Mouse (Mus musculus) megakaryocyte progenitor cell, adult 5-6 weeks (primary cell): ENCODE results near the gene Fam20b. TPM values are rescaled to one million over a fixed set of nuclear protein-coding genes. Genes with fewer than 3 reads are reported as not detected.

ENCODE experiments used
- ATAC-seq: replicated peaks from 2 replicates; pipeline ENCODE4 v1.8.0; 2016; ENCODE audit warnings: mild to moderate bottlenecking, moderate TSS enrichment, inconsistent platforms; ENCODE audit not compliant: poor library complexity
- total RNA-seq, 2 experiments: library from RNA; stranded (forward) in 1 of 2; stranded (reverse) in 1 of 2; fragments of 157-497, 149-512 nt in 1 of 2; fragments of 200-1000 nt in 1 of 2; gene quantifications; 2 replicates each; pipeline versions ENCODE4 v1.2.3 to v1.2.4; 2015 to 2017

Fam20b gene
- total RNA-seq, 2 experiments from 2014 or later: 18.5 to 49.1 TPM

- ATAC-seq: peak; percentile 22
Measured at GRCm38 (mm10) chr1:156673476-156674194, 45.3 kb downstream of the Fam20b start.

DNA sequence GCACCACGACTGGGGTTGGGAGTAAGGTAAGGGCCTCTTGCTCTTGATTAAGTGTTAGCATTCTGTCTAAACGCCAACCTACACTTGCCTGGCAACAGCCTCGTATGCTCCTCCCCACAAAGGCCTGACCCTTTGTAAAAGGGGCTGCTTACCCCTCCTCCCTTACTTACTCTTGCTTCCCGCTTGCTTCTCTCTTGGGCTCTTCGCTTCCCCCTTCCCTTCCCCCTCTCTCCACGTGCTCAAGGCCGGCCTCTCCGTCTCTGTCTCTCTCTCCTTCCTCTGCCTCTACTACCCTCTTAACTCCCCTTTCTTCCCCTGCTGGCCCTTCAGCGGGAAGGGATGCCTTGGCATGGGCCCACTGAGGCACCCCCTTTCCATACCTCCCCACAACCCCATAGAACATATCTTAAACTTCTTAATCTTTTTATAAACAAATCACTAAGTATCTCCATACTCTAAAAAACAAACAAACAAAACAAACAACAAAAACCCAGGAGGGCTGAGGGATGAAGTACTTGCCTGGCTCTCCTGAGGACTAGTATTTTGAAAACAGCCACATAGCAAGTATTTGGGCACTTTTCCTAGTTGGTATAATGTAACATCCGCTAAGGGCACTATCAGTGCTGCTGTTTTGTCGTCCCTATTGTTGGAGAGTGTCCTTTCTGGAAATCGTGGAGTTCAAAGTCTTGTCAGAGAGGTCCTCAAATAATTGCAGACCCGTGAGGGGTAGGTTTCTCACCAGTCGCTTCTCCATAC is 46.0 kb downstream of the Fam20b start:
- ATAC-seq: peak; percentile 39

DNA sequence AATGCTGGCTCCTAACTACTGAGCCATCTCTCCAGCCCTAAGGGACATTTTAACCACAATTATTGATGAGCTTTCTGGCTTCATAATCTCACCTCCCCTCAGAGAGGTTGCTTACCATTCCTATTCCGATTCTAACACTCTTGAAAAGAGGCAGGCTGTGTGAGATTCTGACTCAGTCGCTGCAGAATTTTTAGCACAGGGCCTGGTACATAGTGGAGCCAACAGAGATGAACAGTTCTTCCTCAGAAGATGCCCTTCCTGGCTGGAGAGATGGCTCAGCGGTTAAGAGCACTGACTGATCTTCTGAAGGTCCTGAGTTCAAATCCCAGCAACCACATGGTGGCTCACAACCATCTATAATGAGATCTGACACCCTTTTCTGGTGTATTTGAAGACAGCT is 47.0 kb downstream of the Fam20b start:
- ATAC-seq: no peak

GRCm38 (mm10) chr1:156669208-156669983 is 49.5 kb downstream of the Fam20b start:
- ATAC-seq: no peak

GRCm38 (mm10) chr1:156668602-156669001 is 50.3 kb downstream of the Fam20b start:
- no peak for ATAC-seq

DNA sequence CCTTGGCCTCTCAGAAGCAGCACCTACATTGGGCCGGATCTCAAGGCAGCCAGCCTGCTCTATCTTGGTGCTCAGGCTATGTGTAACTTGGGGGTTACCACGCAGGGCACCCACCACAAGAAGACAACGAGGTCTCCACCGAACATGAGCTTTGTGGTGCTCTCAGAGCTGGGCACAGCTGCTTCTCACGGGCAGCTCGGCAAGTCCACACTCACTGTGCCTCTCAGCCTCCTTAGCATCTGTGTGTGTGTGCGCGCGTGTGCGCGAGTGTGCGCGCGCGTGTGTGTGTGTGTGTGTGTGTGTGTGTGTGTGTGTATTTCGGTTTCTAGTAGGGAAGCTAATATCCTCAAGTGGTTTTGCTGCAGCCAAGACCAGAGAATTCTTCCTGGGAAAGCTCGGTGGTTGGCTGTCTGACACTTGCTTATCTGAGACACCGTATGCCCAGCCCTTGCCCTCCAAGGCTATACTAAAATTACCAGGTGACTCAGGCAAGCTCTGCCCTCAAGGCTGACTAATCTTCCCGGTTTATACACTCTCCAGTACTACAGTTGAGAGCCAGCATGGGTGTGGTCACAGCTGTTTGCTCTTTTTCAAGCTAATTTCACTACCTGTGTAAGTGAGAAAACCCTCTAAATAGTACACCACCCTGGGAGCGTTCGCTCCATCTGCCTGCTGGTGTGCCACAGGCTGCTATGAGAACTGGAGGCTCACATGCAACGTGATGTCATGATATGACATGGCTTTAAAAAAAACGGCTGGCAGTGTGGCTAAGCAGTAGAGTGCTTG is 51.6 kb downstream of the Fam20b start:
- peak; percentile 86 for ATAC-seq

DNA sequence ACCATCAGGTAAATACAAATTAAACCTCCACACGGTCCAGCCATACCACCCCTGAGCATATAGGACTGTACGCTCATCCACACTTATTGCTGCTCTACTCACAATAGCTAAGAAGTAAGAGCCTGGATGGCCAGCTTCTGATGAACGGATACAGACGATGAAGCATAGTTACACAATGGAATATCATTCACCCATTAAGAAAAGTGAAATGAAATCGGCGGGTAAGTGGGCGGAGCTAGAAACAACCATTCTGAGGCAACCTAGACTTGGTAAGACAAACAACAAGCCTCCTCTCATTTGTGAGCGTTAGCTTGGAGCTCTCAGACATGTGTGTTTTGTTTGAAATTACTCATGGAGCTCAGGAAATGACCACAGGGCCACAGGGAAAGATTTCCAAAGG is 53.1 kb downstream of the Fam20b start:
- ATAC-seq: no peak

DNA sequence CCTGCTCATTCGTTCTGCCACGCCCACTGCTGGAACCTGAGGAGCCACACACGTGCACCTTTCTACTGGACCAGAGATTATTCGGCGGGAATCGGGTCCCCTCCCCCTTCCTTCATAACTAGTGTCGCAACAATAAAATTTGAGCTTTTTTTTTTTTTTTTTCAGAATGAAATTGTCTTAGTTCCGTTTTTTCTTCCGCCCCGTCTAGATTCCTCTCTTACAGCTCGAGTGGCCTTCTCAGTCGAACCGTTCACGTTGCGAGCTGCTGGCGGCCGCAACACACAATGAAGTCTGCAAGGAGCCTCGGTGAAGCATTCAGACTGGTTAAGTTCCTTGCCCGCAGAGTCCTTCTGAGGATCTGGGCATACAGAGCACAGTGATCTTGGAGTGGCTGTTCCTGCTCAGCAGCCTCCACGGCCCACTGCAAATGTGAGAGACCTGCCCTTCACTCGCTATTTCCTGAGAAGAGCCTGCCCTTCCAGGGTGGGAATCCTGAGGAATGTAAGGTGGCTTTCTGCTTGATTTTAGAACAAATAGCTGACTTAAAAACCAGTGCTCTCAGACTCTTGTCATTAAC is 58.1 kb downstream of the Fam20b start:
- peak; percentile 56 for ATAC-seq

DNA sequence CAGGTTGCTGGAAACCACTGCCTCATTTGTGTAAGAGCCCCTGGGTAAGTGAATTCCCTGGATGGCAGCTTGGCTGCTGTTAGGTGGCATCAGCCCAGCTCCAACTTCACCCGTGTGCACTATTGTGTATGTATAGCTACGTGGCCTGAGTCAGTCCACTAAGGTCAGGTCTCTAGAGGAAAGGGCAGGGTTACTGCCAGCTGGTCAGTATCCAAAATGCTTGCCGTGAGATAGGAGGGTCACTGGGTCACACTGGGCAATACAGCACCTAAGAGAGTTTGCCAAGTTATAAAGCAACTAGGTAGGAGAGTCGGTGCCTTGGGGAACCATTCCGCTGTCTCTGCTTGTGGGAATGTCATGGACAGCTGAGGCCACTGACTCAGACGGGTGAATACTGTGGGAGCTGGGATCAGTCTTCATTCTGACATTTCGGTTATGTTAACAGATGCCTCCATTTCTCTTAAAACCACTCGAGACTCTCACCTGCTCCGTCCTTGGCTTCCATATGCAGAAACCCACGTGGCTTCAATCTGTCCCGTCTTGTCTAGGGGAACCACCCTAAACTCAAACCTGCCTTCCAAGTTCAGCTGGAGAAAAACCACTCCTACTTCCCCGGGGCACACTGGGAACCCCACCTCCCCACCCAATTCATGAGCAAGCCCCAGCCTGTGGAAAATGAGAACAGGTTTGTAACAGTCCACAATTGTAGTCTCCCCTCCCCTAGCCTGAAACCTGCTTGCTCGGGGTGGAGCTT is 58.8 kb downstream of the Fam20b start:
- peak; percentile 71 for ATAC-seq

GRCm38 (mm10) chr1:156658676-156659075 is 60.2 kb downstream of the Fam20b start:
- ATAC-seq: no peak

DNA sequence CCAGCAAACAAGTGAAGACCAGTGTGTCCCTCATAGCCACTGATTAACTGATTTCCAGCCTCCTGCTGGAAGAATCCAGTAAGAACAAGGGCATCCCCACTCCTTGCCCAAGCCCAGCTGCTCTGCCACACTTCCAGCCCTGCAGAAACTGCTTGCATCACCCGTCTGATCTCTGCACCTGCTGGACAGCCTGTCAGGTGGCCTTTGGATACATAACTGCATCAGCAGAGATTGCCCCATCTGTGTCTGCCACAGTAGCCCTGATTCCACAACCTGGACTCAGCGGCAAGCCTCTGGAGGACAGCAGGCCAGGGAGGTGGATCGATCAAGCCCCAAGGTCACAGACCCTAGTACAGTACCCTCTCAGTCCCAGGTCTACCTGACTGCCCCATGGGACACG is 61.4 kb downstream of the Fam20b start:
- ATAC-seq: no peak

- no peak for ATAC-seq
Measured at GRCm38 (mm10) chr1:156654735-156655530, 64.0 kb downstream of the Fam20b start.

- peak; percentile 51 for ATAC-seq
Measured at GRCm38 (mm10) chr1:156652189-156652822, 66.6 kb downstream of the Fam20b start.

GRCm38 (mm10) chr1:156650631-156651030 is 68.3 kb downstream of the Fam20b start:
- ATAC-seq: no peak

DNA sequence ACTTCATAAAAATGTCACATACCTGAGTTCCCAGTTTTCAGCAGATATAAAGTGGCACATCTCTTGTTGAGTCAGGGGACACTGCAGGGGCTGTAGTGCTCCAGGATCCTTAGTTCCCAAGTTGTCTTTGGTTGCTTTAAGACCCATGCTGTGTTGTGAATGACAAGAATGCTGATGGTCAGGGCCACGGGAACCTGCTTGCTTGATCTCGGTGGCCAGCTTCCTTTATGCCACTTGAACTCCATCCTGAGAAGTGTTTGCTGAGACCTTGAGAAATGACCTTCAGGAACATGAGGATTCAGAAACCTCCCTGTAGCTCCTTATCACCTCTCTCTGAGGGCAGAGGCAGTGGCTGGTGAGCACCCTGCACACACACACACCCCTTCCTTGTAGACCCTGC is 70.2 kb downstream of the Fam20b start:
- peak; percentile 38; the same call in 1 of the 2 replicates for ATAC-seq

- ATAC-seq: no peak
Measured at GRCm38 (mm10) chr1:156645971-156646370, 72.9 kb downstream of the Fam20b start.

DNA sequence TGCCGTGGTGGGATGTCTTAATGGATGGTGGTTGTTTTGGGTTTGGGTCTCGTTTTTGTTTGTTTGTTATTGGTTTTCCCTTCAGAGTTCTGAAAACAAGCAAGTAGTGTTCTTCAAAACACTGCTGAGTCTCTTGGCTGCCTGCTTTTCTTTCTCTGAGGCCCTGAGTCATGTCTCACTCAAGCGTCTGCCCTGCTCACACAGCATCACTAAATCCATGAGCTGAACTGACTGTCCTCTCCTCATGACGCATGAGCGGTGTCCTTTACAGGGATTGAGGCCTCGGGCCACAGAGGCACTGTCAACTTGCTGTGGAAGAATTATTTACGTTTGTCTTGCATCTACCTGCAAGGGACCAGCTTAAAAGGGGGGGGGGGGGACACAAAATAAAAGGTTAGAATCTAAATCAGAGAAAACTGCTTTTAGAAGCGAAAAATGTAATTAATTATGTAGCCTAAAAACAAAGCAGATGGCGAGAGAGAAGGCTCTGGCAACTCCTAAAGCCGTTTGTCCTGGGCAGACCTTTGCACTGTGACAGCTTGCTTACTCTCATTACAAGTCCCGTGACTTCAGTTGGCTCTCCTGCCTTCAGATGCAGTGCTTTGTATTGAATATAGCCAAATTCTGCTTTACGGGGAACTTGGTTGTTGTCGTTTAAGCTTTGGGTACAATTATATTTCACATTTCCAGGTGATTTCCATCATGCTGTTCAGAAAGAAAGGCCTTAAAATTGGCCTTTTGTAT is 73.9 kb downstream of the Fam20b start:
- ATAC-seq: no peak

DNA sequence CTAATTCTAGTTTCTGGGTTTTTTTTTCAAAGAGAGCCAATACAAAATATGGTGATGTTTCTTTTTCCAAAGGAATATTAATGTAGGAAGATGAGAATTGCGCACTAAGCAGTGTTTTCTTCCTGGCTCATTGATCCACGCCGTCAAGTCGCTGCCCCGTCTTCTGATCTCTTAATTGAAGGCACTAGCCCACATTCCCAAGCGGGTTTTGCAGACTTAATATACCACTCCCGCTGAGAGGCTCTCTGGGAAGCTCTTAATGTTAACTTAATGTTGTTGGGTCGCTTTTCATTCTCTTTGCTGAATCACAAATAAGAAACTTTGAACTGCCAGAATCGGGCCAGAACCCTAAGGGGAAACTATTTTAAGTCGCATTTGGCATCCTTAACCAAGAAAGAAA is 74.8 kb downstream of the Fam20b start:
- ATAC-seq: no peak
